Mouse (Mus musculus): Measurements from ENCODE around the gene Ric8a. TPM values are rescaled to one million over a fixed set of nuclear protein-coding genes. Genes with fewer than 3 reads are reported as not detected.

Ric8a gene
- polyA plus RNA-seq, 1 experiment from 2014 or later, result 68.0 TPM

GRCm38 (mm10) chr7:140844905-140845665 lies 11.7 kb upstream of the Ric8a start, which contains the start of gene Scgb1c1:
Gene Scgb1c1, plus strand, starts transcription at chr7:140845547.
- Histone ChIP-seq H3K4me1 (ENCODE audit: insufficient read depth, low read depth, low read length) (no peaks in the 10 kb centered on the region), H3K27me3 (replicated peaks; ENCODE audit: insufficient read depth, low read length) (no peaks in the 10 kb centered on the region; the same call in 1 of the 2 replicates), H3K4me2 (replicated peaks; ENCODE audit: low read depth, low read length) (no peak within 1 kb of the TSS), H3K4me3 (ENCODE audit: low read depth, low read length) (no peak within 1 kb of the TSS), H3K9me3 (ENCODE audit: low read length) (no peaks in the 10 kb centered on the region), H3K36me3 (ENCODE audit: insufficient read depth, low read length) (no peaks in the 10 kb centered on the region), H3K27ac (ENCODE audit: low read length) (no peak within 1 kb of the TSS), H3K9ac (replicated peaks; ENCODE audit: low read depth) (no peak within 1 kb of the TSS)
- peak; percentile 67 for TF ChIP-seq EP300 (IDR thresholded peaks at IDR 0.05)
- TF ChIP-seq CTCF (IDR thresholded peaks at IDR 0.05), result peak; percentile 93
- DNase-seq (ENCODE audit: low spot score) (peak; percentile 94), ATAC-seq (peak; percentile 83)
- WGBS, result 18% methylated on average over 14 of the region's 14 CpGs

GRCm38 (mm10) chr7:140845683-140846082 lies 11.1 kb upstream of the Ric8a start:
- WGBS, result 61% methylated on average over 4 of the region's 4 CpGs
- Histone ChIP-seq H3K36me3 (ENCODE audit: insufficient read depth, low read length) (no peaks in the 10 kb centered on the region), H3K4me1 (ENCODE audit: insufficient read depth, low read depth, low read length) (no peaks in the 10 kb centered on the region), H3K27ac (ENCODE audit: low read length) (no peak overlapping the region), H3K9ac (replicated peaks; ENCODE audit: low read depth) (no peak overlapping the region), H3K4me2 (replicated peaks; ENCODE audit: low read depth, low read length) (no peak overlapping the region), H3K9me3 (ENCODE audit: low read length) (no peaks in the 10 kb centered on the region), H3K4me3 (ENCODE audit: low read depth, low read length) (no peak overlapping the region), H3K27me3 (replicated peaks; ENCODE audit: insufficient read depth, low read length) (no peaks in the 10 kb centered on the region; the same call in 1 of the 2 replicates)
- ATAC-seq, result no peak
- peak; percentile 36; the same call in 1 of the 2 replicates for TF ChIP-seq CTCF (IDR thresholded peaks at IDR 0.05)
- TF ChIP-seq EP300 (IDR thresholded peaks at IDR 0.05), result no peak
- DNase-seq (ENCODE audit: low spot score), result no peak

- H3K4me3 ChIP-seq (ENCODE audit: low read depth, low read length), result no peak overlapping the region
- H3K9ac ChIP-seq (replicated peaks; ENCODE audit: low read depth), result no peak overlapping the region
- no peaks in the 10 kb centered on the region for H3K4me1 ChIP-seq (ENCODE audit: insufficient read depth, low read depth, low read length)
- no peaks in the 10 kb centered on the region for H3K9me3 ChIP-seq (ENCODE audit: low read length)
- DNase-seq (ENCODE audit: low spot score) (no peak), ATAC-seq (no peak)
- WGBS, result 71% methylated on average over 10 of the region's 10 CpGs
- no peak overlapping the region for H3K4me2 ChIP-seq (replicated peaks; ENCODE audit: low read depth, low read length)
- no peaks in the 10 kb centered on the region; the same call in 1 of the 2 replicates for H3K27me3 ChIP-seq (replicated peaks; ENCODE audit: insufficient read depth, low read length)
- no peak overlapping the region for H3K27ac ChIP-seq (ENCODE audit: low read length)
- no peak for TF ChIP-seq CTCF (IDR thresholded peaks at IDR 0.05)
- TF ChIP-seq EP300 (IDR thresholded peaks at IDR 0.05), result no peak
- H3K36me3 ChIP-seq (ENCODE audit: insufficient read depth, low read length), result no peaks in the 10 kb centered on the region
These were observed 10.1 kb upstream of the Ric8a start for GRCm38 (mm10) chr7:140846676-140847075.

GRCm38 (mm10) chr7:140847755-140848580 lies 8.8 kb upstream of the Ric8a start, which contains the start of gene Odf3:
Gene Odf3, plus strand, starts transcription at chr7:140847805.
- Histone ChIP-seq H3K27ac (ENCODE audit: low read length) (no peak within 1 kb of the TSS), H3K9ac (replicated peaks; ENCODE audit: low read depth) (no peak within 1 kb of the TSS), H3K27me3 (replicated peaks; ENCODE audit: insufficient read depth, low read length) (no peaks in the 10 kb centered on the region; the same call in 1 of the 2 replicates), H3K4me1 (ENCODE audit: insufficient read depth, low read depth, low read length) (no peaks in the 10 kb centered on the region), H3K9me3 (ENCODE audit: low read length) (no peaks in the 10 kb centered on the region), H3K4me2 (replicated peaks; ENCODE audit: low read depth, low read length) (no peak within 1 kb of the TSS), H3K36me3 (ENCODE audit: insufficient read depth, low read length) (peaks cover 12% of the 10 kb centered on the region), H3K4me3 (ENCODE audit: low read depth, low read length) (no peak within 1 kb of the TSS)
- no peak for ATAC-seq
- TF ChIP-seq EP300 (IDR thresholded peaks at IDR 0.05), result no peak
- TF ChIP-seq CTCF (IDR thresholded peaks at IDR 0.05), result no peak
- DNase-seq (ENCODE audit: low spot score), result peak; percentile 50
- 43% methylated on average over 11 of the region's 11 CpGs for WGBS

DNA sequence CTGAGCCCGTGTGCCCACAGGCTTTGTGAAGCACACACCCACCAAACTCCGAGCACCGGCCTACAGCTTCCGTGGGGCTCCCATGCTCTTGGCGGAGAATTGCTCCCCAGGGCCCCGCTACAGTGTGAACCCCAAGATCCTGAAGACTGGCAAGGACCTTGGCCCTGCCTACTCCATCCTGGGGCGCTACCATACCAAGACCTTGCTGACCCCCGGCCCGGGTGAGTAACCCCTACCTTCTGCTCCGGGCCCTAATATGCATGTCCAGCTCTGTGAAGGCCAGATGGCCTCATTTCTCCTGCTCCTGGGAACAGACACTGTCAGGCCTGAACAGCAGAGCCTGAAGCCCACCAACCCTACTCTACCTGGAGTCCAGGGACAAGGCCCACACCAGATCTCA lies 8.2 kb upstream of the Ric8a start:
- Histone ChIP-seq H3K4me3 (ENCODE audit: low read depth, low read length) (no peak overlapping the region), H3K27ac (ENCODE audit: low read length) (no peak overlapping the region), H3K27me3 (replicated peaks; ENCODE audit: insufficient read depth, low read length) (no peaks in the 10 kb centered on the region; the same call in 1 of the 2 replicates), H3K9ac (replicated peaks; ENCODE audit: low read depth) (no peak overlapping the region), H3K36me3 (ENCODE audit: insufficient read depth, low read length) (peaks cover 15% of the 10 kb centered on the region), H3K4me2 (replicated peaks; ENCODE audit: low read depth, low read length) (no peak overlapping the region), H3K9me3 (ENCODE audit: low read length) (no peaks in the 10 kb centered on the region), H3K4me1 (ENCODE audit: insufficient read depth, low read depth, low read length) (no peaks in the 10 kb centered on the region)
- WGBS, result 92% methylated on average over 10 of the region's 10 CpGs
- DNase-seq (ENCODE audit: low spot score) (no peak), ATAC-seq (no peak)
- no peak for TF ChIP-seq EP300 (IDR thresholded peaks at IDR 0.05)
- TF ChIP-seq CTCF (IDR thresholded peaks at IDR 0.05), result no peak

DNA sequence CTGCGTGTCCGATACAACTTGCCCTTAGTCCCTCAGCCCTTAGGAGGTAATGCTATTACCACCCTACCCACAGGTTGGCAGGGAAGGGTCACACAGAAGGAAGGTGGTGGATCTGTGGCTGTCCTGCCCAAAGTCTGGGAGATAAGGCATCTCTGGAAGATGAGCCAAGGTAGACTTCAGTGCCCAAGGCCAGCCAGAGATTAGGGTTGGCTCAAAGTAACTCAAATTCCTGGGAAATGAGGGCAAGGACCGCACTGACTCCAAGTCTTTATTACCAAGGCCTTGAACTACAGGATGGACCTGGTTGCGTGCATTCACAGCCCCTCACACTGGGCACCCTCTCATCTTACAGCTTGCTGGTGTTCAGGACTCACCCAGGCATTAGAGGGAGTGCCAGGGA lies 4.8 kb upstream of the Ric8a start:
- H3K4me2 ChIP-seq (replicated peaks; ENCODE audit: low read depth, low read length), result no peak overlapping the region
- H3K4me1 ChIP-seq (ENCODE audit: insufficient read depth, low read depth, low read length), result peaks cover 9% of the 10 kb centered on the region; the same call in 1 of the 2 replicates
- DNase-seq (ENCODE audit: low spot score) (no peak), ATAC-seq (no peak)
- 94% methylated on average over 4 of the region's 4 CpGs for WGBS
- no peak overlapping the region for H3K27ac ChIP-seq (ENCODE audit: low read length)
- H3K4me3 ChIP-seq (ENCODE audit: low read depth, low read length), result no peak overlapping the region
- no peaks in the 10 kb centered on the region for H3K9me3 ChIP-seq (ENCODE audit: low read length)
- TF ChIP-seq EP300 (IDR thresholded peaks at IDR 0.05), result no peak
- no peak for TF ChIP-seq CTCF (IDR thresholded peaks at IDR 0.05)
- H3K36me3 ChIP-seq (ENCODE audit: insufficient read depth, low read length), result peaks cover 15% of the 10 kb centered on the region
- H3K27me3 ChIP-seq (replicated peaks; ENCODE audit: insufficient read depth, low read length), result no peaks in the 10 kb centered on the region
- no peak overlapping the region for H3K9ac ChIP-seq (replicated peaks; ENCODE audit: low read depth)

All from lung, postnatal 0 days (tissue).